Mouse (Mus musculus): ENCODE results near the gene S100a6. TPM values are rescaled to one million over a fixed set of nuclear protein-coding genes. Genes with fewer than 3 reads are reported as not detected.

S100a6 gene
- polyA plus RNA-seq, 1 experiment from 2014 or later, result 37.8 TPM

DNA sequence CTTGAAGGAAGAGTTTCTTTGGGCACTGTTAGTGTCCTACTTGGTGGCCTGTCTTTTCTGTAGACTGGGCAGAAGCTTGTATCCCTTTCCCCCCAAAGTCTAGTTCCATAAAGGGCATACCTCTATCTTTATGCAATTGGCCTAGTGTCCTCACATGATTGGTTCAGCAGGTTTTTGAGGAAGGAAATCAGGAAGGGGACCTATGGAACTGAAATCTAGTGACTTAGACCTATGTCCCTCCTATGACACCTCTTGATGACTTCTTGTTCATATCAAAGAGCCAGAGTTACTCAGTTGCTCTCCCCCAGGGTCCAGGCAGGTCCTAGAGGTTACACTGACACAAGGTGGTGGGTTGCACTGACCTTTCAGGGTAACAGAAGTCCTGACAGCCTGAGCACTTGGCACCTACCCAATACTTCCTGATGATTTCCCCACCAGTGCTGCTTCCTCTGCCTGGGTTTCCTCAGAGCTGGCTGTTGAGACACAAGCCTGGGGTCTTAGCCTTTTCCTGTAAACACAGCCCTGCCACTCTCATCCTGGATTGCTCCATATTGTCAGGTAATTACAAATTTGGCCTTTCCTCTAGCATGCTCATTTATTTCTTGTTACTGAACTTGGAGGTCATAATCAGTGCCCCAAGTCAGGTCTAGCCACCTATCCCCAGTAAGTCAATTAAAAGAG, 46.8 kb downstream of the S100a6 start:
- Histone ChIP-seq H3K4me3 (no peak overlapping the region), H3K9me3 (no peaks in the 10 kb centered on the region), H3K27me3 (no peaks in the 10 kb centered on the region; the same call in 1 of the 2 replicates), H3K36me3 (no peaks in the 10 kb centered on the region), H3K4me1 (no peaks in the 10 kb centered on the region), H3K9ac (no peak overlapping the region), H3K27ac (no peak overlapping the region), H3K4me2 (replicated peaks) (no peak overlapping the region)
- ATAC-seq (ENCODE audit: insufficient number of reproducible peaks, insufficient read depth, low FRiP score, low TSS enrichment), result no peak

GRCm38 (mm10) chr3:90664219-90664618, 51.5 kb downstream of the S100a6 start:
- H3K36me3 ChIP-seq, result no peaks in the 10 kb centered on the region
- H3K9me3 ChIP-seq, result no peaks in the 10 kb centered on the region
- WGBS, result 83% methylated on average over 2 of the region's 2 CpGs
- H3K4me2 ChIP-seq (replicated peaks), result no peak overlapping the region
- no peak overlapping the region for H3K27ac ChIP-seq
- H3K27me3 ChIP-seq, result no peaks in the 10 kb centered on the region
- ATAC-seq (ENCODE audit: insufficient number of reproducible peaks, insufficient read depth, low FRiP score, low TSS enrichment), result no peak
- H3K9ac ChIP-seq, result no peak overlapping the region
- no peaks in the 10 kb centered on the region for H3K4me1 ChIP-seq
- H3K4me3 ChIP-seq, result no peak overlapping the region

DNA sequence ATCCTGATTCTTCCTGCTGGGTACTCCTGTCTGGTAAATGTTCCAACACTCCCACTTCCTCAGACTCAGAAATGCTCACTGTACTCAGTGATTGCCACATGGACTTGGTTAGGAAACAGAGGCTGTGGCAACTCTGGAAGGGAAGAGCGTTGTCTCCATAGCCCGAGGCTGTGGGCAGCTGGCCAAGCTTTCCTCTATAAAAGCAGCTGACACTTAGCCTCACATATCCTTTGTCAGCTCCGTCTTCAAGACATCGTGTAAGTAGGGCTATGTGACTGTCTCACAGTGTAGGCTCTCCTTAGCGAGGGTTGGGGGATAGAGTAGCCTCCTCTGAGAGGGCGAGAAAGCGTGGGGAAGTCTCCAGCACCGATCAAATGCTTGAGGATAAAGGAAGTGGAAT, 56.2 kb downstream of the S100a6 start, which contains the start of gene S100a8:
S100a8 (plus strand) TSS at position 133 of the 400 bp plus-strand sequence.
- Histone ChIP-seq H3K9me3 (no peaks in the 10 kb centered on the region), H3K27ac (no peak within 1 kb of the TSS), H3K4me3 (no peak within 1 kb of the TSS), H3K9ac (no peak within 1 kb of the TSS), H3K27me3 (no peaks in the 10 kb centered on the region), H3K4me2 (replicated peaks) (no peak within 1 kb of the TSS), H3K4me1 (no peaks in the 10 kb centered on the region), H3K36me3 (no peaks in the 10 kb centered on the region)
- ATAC-seq (ENCODE audit: insufficient number of reproducible peaks, insufficient read depth, low FRiP score, low TSS enrichment), result no peak
- 59% methylated on average over 8 of the region's 8 CpGs for WGBS

Other genes starting within 250 kb of the S100a6 start
- gene Slc27a3, start 222.9 kb upstream of the S100a6 start, polyA plus RNA-seq (2016; fragmentation: Nextera tagmentation; extraction: Ambion mirVana), result 42.8 and 44.8 TPM in 2 replicates
- gene Ints3, start 179.3 kb upstream of the S100a6 start, polyA plus RNA-seq (2016; fragmentation: Nextera tagmentation; extraction: Ambion mirVana), result 43.6 and 45.2 TPM in 2 replicates
- gene Npr1, start 147.0 kb upstream of the S100a6 start, polyA plus RNA-seq (2016; fragmentation: Nextera tagmentation; extraction: Ambion mirVana), result 4.0 and 5.0 TPM in 2 replicates
- gene Ilf2, start 136.8 kb upstream of the S100a6 start, polyA plus RNA-seq (2016; fragmentation: Nextera tagmentation; extraction: Ambion mirVana), result 301 and 311 TPM in 2 replicates
- 74.0 and 76.3 TPM in 2 replicates for gene Snapin, start 121.8 kb upstream of the S100a6 start, polyA plus RNA-seq (2016; fragmentation: Nextera tagmentation; extraction: Ambion mirVana)
- 197 and 209 TPM in 2 replicates for gene Chtop, start 103.4 kb upstream of the S100a6 start, polyA plus RNA-seq (2016; fragmentation: Nextera tagmentation; extraction: Ambion mirVana)
- 10.3 and 11.2 TPM in 2 replicates for gene S100a1, start 98.5 kb upstream of the S100a6 start, polyA plus RNA-seq (2016; fragmentation: Nextera tagmentation; extraction: Ambion mirVana)
- 15.0 and 17.4 TPM in 2 replicates for gene S100a13, start 98.4 kb upstream of the S100a6 start, polyA plus RNA-seq (2016; fragmentation: Nextera tagmentation; extraction: Ambion mirVana)
- gene S100a14, start 86.0 kb upstream of the S100a6 start, polyA plus RNA-seq (2016; fragmentation: Nextera tagmentation; extraction: Ambion mirVana), result 1.5 and 2.2 TPM in 2 replicates
- 56.1 and 58.0 TPM in 2 replicates for gene S100a16, start 75.6 kb upstream of the S100a6 start, polyA plus RNA-seq (2016; fragmentation: Nextera tagmentation; extraction: Ambion mirVana)
- not detected in 2 replicates for gene S100a3, start 52.3 kb upstream of the S100a6 start, polyA plus RNA-seq (2016; fragmentation: Nextera tagmentation; extraction: Ambion mirVana)
- gene S100a2, start 22.6 kb upstream of the S100a6 start, polyA plus RNA-seq (2016; fragmentation: Nextera tagmentation; extraction: Ambion mirVana), result not detected in 2 replicates
- not detected in 2 replicates for gene Gm42674, start 11.0 kb upstream of the S100a6 start, polyA plus RNA-seq (2016; fragmentation: Nextera tagmentation; extraction: Ambion mirVana)
- gene S100a4, start 9.1 kb upstream of the S100a6 start, polyA plus RNA-seq (2016; fragmentation: Nextera tagmentation; extraction: Ambion mirVana), result 4.0 and 7.2 TPM in 2 replicates
- 0.85 and 0.91 TPM in 2 replicates for gene S100a5, start 4.4 kb upstream of the S100a6 start, polyA plus RNA-seq (2016; fragmentation: Nextera tagmentation; extraction: Ambion mirVana)
- 0.13 and 0.36 TPM in 2 replicates for gene S100a7a, start 41.1 kb downstream of the S100a6 start, polyA plus RNA-seq (2016; fragmentation: Nextera tagmentation; extraction: Ambion mirVana)
- 16.8 and 18.3 TPM in 2 replicates for gene S100a8, start 56.1 kb downstream of the S100a6 start, polyA plus RNA-seq (2016; fragmentation: Nextera tagmentation; extraction: Ambion mirVana)
- 8.6 and 11.9 TPM in 2 replicates for gene S100a9, start 82.8 kb downstream of the S100a6 start, polyA plus RNA-seq (2016; fragmentation: Nextera tagmentation; extraction: Ambion mirVana)
- gene Pglyrp4, start 114.0 kb downstream of the S100a6 start, polyA plus RNA-seq (2016; fragmentation: Nextera tagmentation; extraction: Ambion mirVana), result not detected in 2 replicates
- gene Gm5849, start 165.0 kb downstream of the S100a6 start, polyA plus RNA-seq (2016; fragmentation: Nextera tagmentation; extraction: Ambion mirVana), result not detected in 2 replicates